Comparison of ENCODE assay signal across 18 mouse cellular contexts in genomic region chr10:111799850-111800589, GRCm38 (mm10).
A peak's percentile ranks its signal among the peaks of the same experiment; 100 is the strongest.
DNase-seq lines count a peak whose midpoint lies in the region; ATAC-seq and TF ChIP-seq lines count a peak whose summit lies in the region.
"Had no signal": no experiment of that assay in that cellular context is flagged by ENCODE, and none has a peak within 500 bp of the region (broad histone marks: within the 10 kb centered on the region; RNA-seq: fewer than 3 reads in every experiment).

No protein-coding gene starts in this region.

- H3K9me3 ChIP-seq in kidney, embryonic 16.5 days (ENCODE audit: low read length): no peaks in the 10 kb centered on the region
- H3K9me3 ChIP-seq in midbrain, embryonic 16.5 days (replicated peaks; ENCODE audit: control insufficient read depth, low read length, poor library complexity, severe bottlenecking): no peaks in the 10 kb centered on the region
- H3K9me3 ChIP-seq in midbrain, embryonic 10.5 days (replicated peaks): no peaks in the 10 kb centered on the region
- no peaks in the 10 kb centered on the region for H3K9me3 ChIP-seq in embryonic facial prominence, embryonic 10.5 days
- H3K9me3 ChIP-seq: heart, embryonic 15.5 days; megakaryocyte, embryonic 14.5 days had no signal

- H3K4me1 ChIP-seq in kidney, embryonic 16.5 days (ENCODE audit: insufficient read depth, low read length): peaks cover 37% of the 10 kb centered on the region
- peaks cover 4% of the 10 kb centered on the region for H3K4me1 ChIP-seq in midbrain, embryonic 16.5 days (ENCODE audit: control insufficient read depth, insufficient read depth, low read length)
- H3K4me1 ChIP-seq in midbrain, embryonic 10.5 days: peaks cover 41% of the 10 kb centered on the region
- peaks cover 62% of the 10 kb centered on the region for H3K4me1 ChIP-seq in embryonic facial prominence, embryonic 10.5 days
- H3K4me1 ChIP-seq in olfactory bulb, adult 2 months (ENCODE audit: control insufficient read depth, insufficient read depth, low read length): peaks cover 15% of the 10 kb centered on the region

- no peak overlapping the region for H3K4me3 ChIP-seq in kidney, embryonic 16.5 days (ENCODE audit: low read length)
- H3K4me3 ChIP-seq in midbrain, embryonic 16.5 days (ENCODE audit: low read depth, low read length): no peak overlapping the region
- H3K4me3 ChIP-seq in midbrain, embryonic 10.5 days: no peak overlapping the region
- no peak overlapping the region for H3K4me3 ChIP-seq in embryonic facial prominence, embryonic 10.5 days
- no peak overlapping the region for H3K4me3 ChIP-seq in olfactory bulb, adult 2 months (ENCODE audit: insufficient read depth, low read depth, low read length)
- H3K4me3 ChIP-seq: heart, embryonic 15.5 days; megakaryocyte, embryonic 14.5 days had no signal

- WGBS in kidney, embryonic 16.5 days: 41% methylated on average over 14 of the region's 14 CpGs
- 24% methylated on average over 14 of the region's 14 CpGs for WGBS in midbrain, embryonic 16.5 days
- 23% methylated on average over 14 of the region's 14 CpGs for WGBS in midbrain, embryonic 10.5 days
- 31% methylated on average over 14 of the region's 14 CpGs for WGBS in embryonic facial prominence, embryonic 10.5 days
- WGBS in olfactory bulb, adult 2 months: 30% methylated on average over 14 of the region's 14 CpGs

- no peak for TF ChIP-seq POLR2A in olfactory bulb, adult 2 months (IDR thresholded peaks at IDR 0.05; ENCODE audit: insufficient read depth, low read depth, low read length)

- TF ChIP-seq CTCF in olfactory bulb, adult 2 months (IDR thresholded peaks at IDR 0.05; ENCODE audit: insufficient read depth, low read depth, low read length): no peak

- ATAC-seq in kidney, embryonic 16.5 days (ENCODE audit: low FRiP score, low TSS enrichment): peak; percentile 43; the same call in 1 of the 2 replicates
- ATAC-seq in midbrain, embryonic 16.5 days: no peak
- ATAC-seq: forebrain, embryonic 14.5 days had no signal

- H3K27ac ChIP-seq in kidney, embryonic 16.5 days (ENCODE audit: low read length): no peak overlapping the region
- no peak overlapping the region for H3K27ac ChIP-seq in midbrain, embryonic 16.5 days (ENCODE audit: low read length)
- H3K27ac ChIP-seq in midbrain, embryonic 10.5 days (replicated peaks): no peak overlapping the region
- H3K27ac ChIP-seq in embryonic facial prominence, embryonic 10.5 days (replicated peaks): peak overlapping the region; percentile 36; the same call in 1 of the 2 replicates
- peak overlapping the region; percentile 87 for H3K27ac ChIP-seq in olfactory bulb, adult 2 months (ENCODE audit: insufficient read depth, low read depth, low read length)
- H3K27ac ChIP-seq: heart, embryonic 15.5 days had no signal

- H3K9ac ChIP-seq in kidney, embryonic 16.5 days (replicated peaks; ENCODE audit: low read length): no peak overlapping the region
- H3K9ac ChIP-seq in midbrain, embryonic 16.5 days (ENCODE audit: low read depth, low read length): 0 out of 2 replicates have a peak overlapping the region, but pooled peaks have one; percentile 2
- H3K9ac ChIP-seq: heart, embryonic 15.5 days had no signal

- no peak for DNase-seq in kidney, postnatal 14 days
- DNase-seq in midbrain, embryonic 10.5 days (ENCODE audit: low spot score): no peak
- no peak for DNase-seq in embryonic facial prominence, embryonic 10.5 days (ENCODE audit: low spot score)
- DNase-seq in cerebellum, adult 8-10 months: no peak
- DNase-seq in cerebellum, adult 9-11 months: no peak
- DNase-seq: cerebellum, postnatal 25 days; kidney, adult 18-20 months; kidney, postnatal 4 days; lung, postnatal 10 days; right cerebral cortex, postnatal 4 days; thymus, postnatal 25 days had no signal

- no peaks in the 10 kb centered on the region for H3K36me3 ChIP-seq in kidney, embryonic 16.5 days (ENCODE audit: insufficient read depth, low read length)
- no peaks in the 10 kb centered on the region for H3K36me3 ChIP-seq in midbrain, embryonic 16.5 days (ENCODE audit: control insufficient read depth, insufficient read depth, low read length)
- H3K36me3 ChIP-seq in midbrain, embryonic 10.5 days: no peaks in the 10 kb centered on the region
- no peaks in the 10 kb centered on the region for H3K36me3 ChIP-seq in embryonic facial prominence, embryonic 10.5 days (replicated peaks)
- H3K36me3 ChIP-seq: heart, embryonic 15.5 days had no signal

- H3K4me2 ChIP-seq in kidney, embryonic 16.5 days (replicated peaks; ENCODE audit: low read depth, low read length): no peak overlapping the region
- H3K4me2 ChIP-seq in midbrain, embryonic 16.5 days (ENCODE audit: low read length): no peak overlapping the region
- H3K4me2 ChIP-seq: liver, embryonic 11.5 days had no signal

- no peaks in the 10 kb centered on the region for H3K27me3 ChIP-seq in kidney, embryonic 16.5 days (ENCODE audit: insufficient read depth, low read length)
- no peaks in the 10 kb centered on the region for H3K27me3 ChIP-seq in midbrain, embryonic 16.5 days (ENCODE audit: control insufficient read depth, insufficient read depth, low read depth, low read length)
- no peaks in the 10 kb centered on the region for H3K27me3 ChIP-seq in midbrain, embryonic 10.5 days (ENCODE audit: low read depth, poor library complexity, severe bottlenecking)
- H3K27me3 ChIP-seq in embryonic facial prominence, embryonic 10.5 days (replicated peaks; ENCODE audit: low read depth, poor library complexity, severe bottlenecking): no peaks in the 10 kb centered on the region
- H3K27me3 ChIP-seq: heart, embryonic 15.5 days had no signal

Comparison
In these comparisons a context has a peak if more than half of its experiments do, and no peak if none do; other contexts are left out.
1. H3K27ac ChIP-seq: peak in embryonic facial prominence, embryonic 10.5 days (single experiment) and olfactory bulb, adult 2 months (single experiment); none in kidney, embryonic 16.5 days (single experiment), midbrain, embryonic 16.5 days (single experiment) and midbrain, embryonic 10.5 days (single experiment).